Mouse (Mus musculus): ENCODE data around the gene Chchd3. TPM values are rescaled to one million over a fixed set of nuclear protein-coding genes. Genes with fewer than 3 reads are reported as not detected.

Gene Chchd3
- polyA plus RNA-seq, 1 experiment: 123 TPM

DNA sequence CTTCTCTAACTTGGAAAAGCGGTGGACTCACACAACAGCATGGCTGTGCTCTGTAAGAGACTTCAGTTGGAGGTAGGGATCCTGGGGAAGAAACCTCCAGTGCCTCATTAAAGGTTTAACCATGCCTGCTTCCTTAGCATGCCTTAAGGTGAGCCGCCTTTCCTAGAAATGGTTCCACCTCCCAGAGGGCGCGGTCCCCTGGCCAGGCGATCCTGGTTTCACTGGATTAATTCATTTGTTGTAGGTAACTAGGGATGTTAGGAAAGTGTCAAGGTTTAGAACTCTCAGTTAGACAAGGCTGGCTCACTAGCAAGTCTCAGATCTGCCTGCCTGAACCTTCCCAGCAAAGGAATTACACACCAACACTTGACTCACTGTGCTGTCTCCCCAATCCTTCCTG, 273.9 kb downstream of the Chchd3 start:
- Histone ChIP-seq H3K36me3 (ENCODE audit: control insufficient read depth, insufficient read depth) (peaks cover 4% of the 10 kb centered on the region), H3ac (ENCODE audit: control insufficient read depth, insufficient read length) (no peak overlapping the region), H3K4me2 (ENCODE audit: low read depth) (no peak overlapping the region), H3K27me3 (ENCODE audit: control insufficient read depth, insufficient read depth, insufficient read length) (no peaks in the 10 kb centered on the region), H3K79me2 (ENCODE audit: control insufficient read depth, insufficient read depth) (no peaks in the 10 kb centered on the region), H3K4me3 (no peak overlapping the region)
- TF ChIP-seq USF1 (IDR thresholded peaks at IDR 0.05; ENCODE audit: low read depth) (no peak), CEBPB (IDR thresholded peaks at IDR 0.05; ENCODE audit: insufficient read depth, poor library complexity, severe bottlenecking) (no peak), MAX (IDR thresholded peaks at IDR 0.05; ENCODE audit: low read depth) (no peak), POLR2A (IDR thresholded peaks at IDR 0.05; ENCODE audit: insufficient read length, low read depth) (no peak), TCF12 (IDR thresholded peaks at IDR 0.05; ENCODE audit: insufficient read depth, poor library complexity, severe bottlenecking) (no peak), REST (IDR thresholded peaks at IDR 0.05; ENCODE audit: insufficient read depth, insufficient read length) (no peak), TCF3 (IDR thresholded peaks at IDR 0.05; ENCODE audit: insufficient read length, low read depth) (no peak), MYOG (IDR thresholded peaks at IDR 0.05; ENCODE audit: control insufficient read depth in 1 of 3, insufficient read depth in 1 of 3, insufficient read length in 2 of 3, low read depth in 2 of 3) (no peak), POLR2AphosphoS2 (IDR thresholded peaks at IDR 0.05; ENCODE audit: insufficient read length, low read depth) (no peak), SRF (IDR thresholded peaks at IDR 0.05; ENCODE audit: control insufficient read depth, insufficient read length, low read depth) (no peak), E2F4 (IDR thresholded peaks at IDR 0.05; ENCODE audit: insufficient read depth) (no peak), MYOD1 (IDR thresholded peaks at IDR 0.05; ENCODE audit: control insufficient read depth in 1 of 3, insufficient read length in 2 of 3, low read depth in 2 of 3) (no peak)

DNA sequence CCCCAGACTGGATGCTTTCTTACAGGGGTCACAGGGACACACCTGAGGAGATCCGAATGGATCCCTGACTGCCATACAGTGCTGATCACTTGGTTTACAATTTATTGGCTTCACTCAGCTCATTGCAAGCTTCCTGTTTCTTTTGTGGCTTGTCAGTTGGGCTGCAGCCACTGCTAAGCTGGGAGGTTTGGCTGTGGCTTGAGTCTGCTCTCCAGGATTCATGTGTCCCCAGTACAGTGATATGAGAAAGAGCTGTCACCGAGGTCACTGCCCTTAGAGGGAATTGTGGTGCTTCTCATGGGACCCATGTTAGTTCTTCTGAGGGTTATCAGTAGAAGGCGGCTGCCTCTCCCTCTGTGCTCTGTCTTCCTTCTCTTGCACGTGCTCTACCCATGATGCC, 277.0 kb downstream of the Chchd3 start:
- Histone ChIP-seq H3K4me2 (ENCODE audit: low read depth) (no peak overlapping the region), H3K27me3 (ENCODE audit: control insufficient read depth, insufficient read depth, insufficient read length) (no peaks in the 10 kb centered on the region), H3K79me2 (ENCODE audit: control insufficient read depth, insufficient read depth) (no peaks in the 10 kb centered on the region), H3K36me3 (ENCODE audit: control insufficient read depth, insufficient read depth) (no peaks in the 10 kb centered on the region), H3K4me3 (no peak overlapping the region), H3ac (ENCODE audit: control insufficient read depth, insufficient read length) (no peak overlapping the region)
- no peak for TF ChIP-seq MYOD1 (IDR thresholded peaks at IDR 0.05; ENCODE audit: control insufficient read depth in 1 of 3, insufficient read length in 2 of 3, low read depth in 2 of 3)
- TF ChIP-seq REST (IDR thresholded peaks at IDR 0.05; ENCODE audit: insufficient read depth, insufficient read length): no peak
- TF ChIP-seq SRF (IDR thresholded peaks at IDR 0.05; ENCODE audit: control insufficient read depth, insufficient read length, low read depth): no peak
- TF ChIP-seq E2F4 (IDR thresholded peaks at IDR 0.05; ENCODE audit: insufficient read depth): no peak
- no peak for TF ChIP-seq POLR2AphosphoS2 (IDR thresholded peaks at IDR 0.05; ENCODE audit: insufficient read length, low read depth)
- no peak for TF ChIP-seq POLR2A (IDR thresholded peaks at IDR 0.05; ENCODE audit: insufficient read length, low read depth)
- TF ChIP-seq TCF3 (IDR thresholded peaks at IDR 0.05; ENCODE audit: insufficient read length, low read depth): no peak
- TF ChIP-seq MAX (IDR thresholded peaks at IDR 0.05; ENCODE audit: low read depth): no peak
- no peak for TF ChIP-seq CEBPB (IDR thresholded peaks at IDR 0.05; ENCODE audit: insufficient read depth, poor library complexity, severe bottlenecking)
- TF ChIP-seq TCF12 (IDR thresholded peaks at IDR 0.05; ENCODE audit: insufficient read depth, poor library complexity, severe bottlenecking): no peak
- TF ChIP-seq USF1 (IDR thresholded peaks at IDR 0.05; ENCODE audit: low read depth): no peak
- TF ChIP-seq MYOG (IDR thresholded peaks at IDR 0.05; ENCODE audit: control insufficient read depth in 1 of 3, insufficient read depth in 1 of 3, insufficient read length in 2 of 3, low read depth in 2 of 3): no peak

DNA sequence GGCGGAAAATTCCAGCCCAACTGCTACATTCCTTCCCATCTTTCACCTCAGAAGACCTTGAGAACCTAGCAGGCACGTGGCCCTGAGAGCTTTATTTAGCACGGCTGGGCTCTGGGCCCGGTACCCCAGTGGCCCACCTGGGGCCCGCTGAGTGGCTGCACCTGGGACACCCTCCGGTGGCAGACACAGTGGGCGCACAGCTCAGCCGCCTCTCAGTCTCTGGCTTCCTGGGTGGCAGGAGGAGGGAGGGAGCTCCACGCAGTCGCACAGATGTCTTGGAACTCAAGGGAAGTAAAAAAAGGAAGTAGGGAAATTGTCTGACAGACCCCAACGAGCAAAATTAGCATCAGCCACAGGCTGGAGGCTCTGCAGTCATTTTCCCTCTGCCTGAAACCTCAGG, 279.5 kb downstream of the Chchd3 start:
- TF ChIP-seq MAX (IDR thresholded peaks at IDR 0.05; ENCODE audit: low read depth) (no peak), MYOG (IDR thresholded peaks at IDR 0.05; ENCODE audit: control insufficient read depth in 1 of 3, insufficient read depth in 1 of 3, insufficient read length in 2 of 3, low read depth in 2 of 3) (no peak), TCF3 (IDR thresholded peaks at IDR 0.05; ENCODE audit: insufficient read length, low read depth) (no peak), POLR2A (IDR thresholded peaks at IDR 0.05; ENCODE audit: insufficient read length, low read depth) (no peak)
- Histone ChIP-seq H3K27me3 (ENCODE audit: control insufficient read depth, insufficient read depth, insufficient read length) (no peaks in the 10 kb centered on the region), H3K4me3 (no peak overlapping the region), H3K36me3 (ENCODE audit: control insufficient read depth, insufficient read depth) (no peaks in the 10 kb centered on the region), H3K79me2 (ENCODE audit: control insufficient read depth, insufficient read depth) (no peaks in the 10 kb centered on the region), H3ac (ENCODE audit: control insufficient read depth, insufficient read length) (no peak overlapping the region), H3K4me2 (ENCODE audit: low read depth) (no peak overlapping the region)

DNA sequence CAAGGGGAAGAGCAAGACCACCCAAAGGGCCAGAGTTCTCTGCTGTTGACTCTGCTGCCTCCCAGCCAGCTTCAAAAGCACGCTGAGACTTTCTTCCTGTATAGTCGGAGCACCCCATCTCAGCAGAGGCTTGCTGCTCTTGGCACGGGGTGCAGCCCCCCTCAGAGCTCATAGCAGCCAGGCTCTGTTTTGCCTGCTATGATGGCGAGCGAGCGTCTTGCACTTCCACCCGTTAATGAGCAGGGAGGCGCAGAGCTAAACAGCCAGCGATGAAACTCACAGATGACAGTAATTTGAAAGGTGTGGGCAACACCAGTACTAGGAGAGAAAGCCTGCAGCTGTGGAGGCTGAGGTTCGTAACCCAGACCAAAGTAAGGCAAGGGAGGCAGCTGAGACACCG, 283.7 kb downstream of the Chchd3 start:
- Histone ChIP-seq H3K79me2 (ENCODE audit: control insufficient read depth, insufficient read depth) (no peaks in the 10 kb centered on the region), H3K4me3 (no peak overlapping the region), H3K36me3 (ENCODE audit: control insufficient read depth, insufficient read depth) (no peaks in the 10 kb centered on the region), H3ac (ENCODE audit: control insufficient read depth, insufficient read length) (no peak overlapping the region), H3K4me2 (ENCODE audit: low read depth) (no peak overlapping the region), H3K27me3 (ENCODE audit: control insufficient read depth, insufficient read depth, insufficient read length) (no peaks in the 10 kb centered on the region)
- TF ChIP-seq USF1 (IDR thresholded peaks at IDR 0.05; ENCODE audit: low read depth) (no peak), TCF3 (IDR thresholded peaks at IDR 0.05; ENCODE audit: insufficient read length, low read depth) (no peak), E2F4 (IDR thresholded peaks at IDR 0.05; ENCODE audit: insufficient read depth) (no peak), MAX (IDR thresholded peaks at IDR 0.05; ENCODE audit: low read depth) (no peak), TCF12 (IDR thresholded peaks at IDR 0.05; ENCODE audit: insufficient read depth, poor library complexity, severe bottlenecking) (no peak), MYOG (IDR thresholded peaks at IDR 0.05; ENCODE audit: control insufficient read depth in 1 of 3, insufficient read depth in 1 of 3, insufficient read length in 2 of 3, low read depth in 2 of 3) (no peak), MYOD1 (IDR thresholded peaks at IDR 0.05; ENCODE audit: control insufficient read depth in 1 of 3, insufficient read length in 2 of 3, low read depth in 2 of 3) (no peak), CEBPB (IDR thresholded peaks at IDR 0.05; ENCODE audit: insufficient read depth, poor library complexity, severe bottlenecking) (no peak), SRF (IDR thresholded peaks at IDR 0.05; ENCODE audit: control insufficient read depth, insufficient read length, low read depth) (no peak), POLR2AphosphoS2 (IDR thresholded peaks at IDR 0.05; ENCODE audit: insufficient read length, low read depth) (no peak), POLR2A (IDR thresholded peaks at IDR 0.05; ENCODE audit: insufficient read length, low read depth) (no peak), REST (IDR thresholded peaks at IDR 0.05; ENCODE audit: insufficient read depth, insufficient read length) (no peak)

DNA sequence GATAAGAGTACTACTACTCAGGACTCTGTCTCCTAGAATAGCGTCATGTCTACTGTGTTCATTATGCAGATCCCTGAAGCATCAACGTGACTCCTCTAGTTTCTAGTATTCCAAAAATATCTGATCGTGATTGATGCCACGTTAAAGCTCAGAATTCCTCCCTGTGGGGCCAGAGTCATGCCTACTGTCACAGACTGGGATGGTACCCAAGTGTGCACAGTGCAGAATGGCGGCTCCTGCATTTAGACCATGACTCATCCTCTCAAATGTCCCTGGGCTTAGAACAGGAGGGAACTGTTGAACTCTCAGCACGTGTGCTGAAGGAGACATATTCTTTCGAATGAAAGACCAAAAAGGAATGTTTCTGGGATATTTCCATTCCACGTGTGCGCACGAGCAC, 305.5 kb downstream of the Chchd3 start:
- H3K4me3 ChIP-seq: no peak overlapping the region
- no peaks in the 10 kb centered on the region for H3K36me3 ChIP-seq (ENCODE audit: control insufficient read depth, insufficient read depth)
- no peaks in the 10 kb centered on the region for H3K27me3 ChIP-seq (ENCODE audit: control insufficient read depth, insufficient read depth, insufficient read length)
- TF ChIP-seq E2F4 (IDR thresholded peaks at IDR 0.05; ENCODE audit: insufficient read depth) (no peak), MYOG (IDR thresholded peaks at IDR 0.05; ENCODE audit: control insufficient read depth in 1 of 3, insufficient read depth in 1 of 3, insufficient read length in 2 of 3, low read depth in 2 of 3) (no peak), MYOD1 (IDR thresholded peaks at IDR 0.05; ENCODE audit: control insufficient read depth in 1 of 3, insufficient read length in 2 of 3, low read depth in 2 of 3) (no peak), MAX (IDR thresholded peaks at IDR 0.05; ENCODE audit: low read depth) (no peak), POLR2AphosphoS2 (IDR thresholded peaks at IDR 0.05; ENCODE audit: insufficient read length, low read depth) (no peak), REST (IDR thresholded peaks at IDR 0.05; ENCODE audit: insufficient read depth, insufficient read length) (no peak), USF1 (IDR thresholded peaks at IDR 0.05; ENCODE audit: low read depth) (no peak), CEBPB (IDR thresholded peaks at IDR 0.05; ENCODE audit: insufficient read depth, poor library complexity, severe bottlenecking) (no peak), TCF3 (IDR thresholded peaks at IDR 0.05; ENCODE audit: insufficient read length, low read depth) (no peak), SRF (IDR thresholded peaks at IDR 0.05; ENCODE audit: control insufficient read depth, insufficient read length, low read depth) (no peak), POLR2A (IDR thresholded peaks at IDR 0.05; ENCODE audit: insufficient read length, low read depth) (no peak), TCF12 (IDR thresholded peaks at IDR 0.05; ENCODE audit: insufficient read depth, poor library complexity, severe bottlenecking) (no peak)
- H3K79me2 ChIP-seq (ENCODE audit: control insufficient read depth, insufficient read depth): no peaks in the 10 kb centered on the region
- H3ac ChIP-seq (ENCODE audit: control insufficient read depth, insufficient read length): no peak overlapping the region
- H3K4me2 ChIP-seq (ENCODE audit: low read depth): no peak overlapping the region
